Mouse (Mus musculus): ENCODE measurements around the gene Atp1b2. TPM values are rescaled to one million over a fixed set of nuclear protein-coding genes. Genes with fewer than 3 reads are reported as not detected.
A peak's percentile ranks its signal among the peaks of the same experiment; 100 is the strongest.

Atp1b2 gene
- polyA plus RNA-seq, 1 experiment from 2014 or later = 6.0 TPM

DNA sequence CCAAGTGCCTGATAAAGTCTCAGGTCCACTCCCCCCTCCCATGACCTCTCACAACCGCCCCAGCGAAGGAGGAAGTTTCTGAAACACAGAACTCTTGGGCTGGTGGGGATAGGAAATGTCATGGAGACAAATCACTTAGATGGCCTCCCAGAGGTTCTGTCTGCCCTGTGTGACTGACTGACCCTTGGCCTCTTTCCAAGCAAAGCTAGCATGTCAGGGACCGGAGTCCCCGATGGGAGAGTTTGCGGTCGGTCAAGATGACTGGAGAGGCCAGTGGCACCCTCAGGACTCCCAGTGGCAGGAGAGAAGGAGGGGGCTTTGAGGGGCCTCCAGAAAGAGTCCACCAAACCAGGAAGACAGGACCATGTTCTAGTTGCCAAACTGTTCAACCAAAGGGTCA lies 47.0 kb downstream of the Atp1b2 start:
- 28% methylated on average over 6 of the region's 6 CpGs for WGBS
- no peak for DNase-seq (ENCODE audit: low spot score)
- peak overlapping the region; percentile 65 for H3K4me3 ChIP-seq (ENCODE audit: low read depth, low read length)
- H3K9ac ChIP-seq (replicated peaks; ENCODE audit: low read length) = peak overlapping the region; percentile 84
- no peak for ATAC-seq (replicated peaks; ENCODE audit: insufficient number of reproducible peaks, low FRiP score, low TSS enrichment, low read depth)
- peaks cover 2% of the 10 kb centered on the region for H3K36me3 ChIP-seq (replicated peaks; ENCODE audit: control insufficient read depth, insufficient read depth, low read depth, low read length)
- H3K4me2 ChIP-seq (ENCODE audit: low read depth, low read length) = peak overlapping the region; percentile 96
- no peaks in the 10 kb centered on the region for H3K27me3 ChIP-seq (ENCODE audit: control insufficient read depth, insufficient read depth, low read length)
- no peaks in the 10 kb centered on the region for H3K9me3 ChIP-seq (replicated peaks; ENCODE audit: control insufficient read depth, low read length)
- H3K27ac ChIP-seq (replicated peaks; ENCODE audit: low read depth, low read length) = no peak overlapping the region
- peaks cover 14% of the 10 kb centered on the region for H3K4me1 ChIP-seq (ENCODE audit: control insufficient read depth, insufficient read depth, low read length)

DNA sequence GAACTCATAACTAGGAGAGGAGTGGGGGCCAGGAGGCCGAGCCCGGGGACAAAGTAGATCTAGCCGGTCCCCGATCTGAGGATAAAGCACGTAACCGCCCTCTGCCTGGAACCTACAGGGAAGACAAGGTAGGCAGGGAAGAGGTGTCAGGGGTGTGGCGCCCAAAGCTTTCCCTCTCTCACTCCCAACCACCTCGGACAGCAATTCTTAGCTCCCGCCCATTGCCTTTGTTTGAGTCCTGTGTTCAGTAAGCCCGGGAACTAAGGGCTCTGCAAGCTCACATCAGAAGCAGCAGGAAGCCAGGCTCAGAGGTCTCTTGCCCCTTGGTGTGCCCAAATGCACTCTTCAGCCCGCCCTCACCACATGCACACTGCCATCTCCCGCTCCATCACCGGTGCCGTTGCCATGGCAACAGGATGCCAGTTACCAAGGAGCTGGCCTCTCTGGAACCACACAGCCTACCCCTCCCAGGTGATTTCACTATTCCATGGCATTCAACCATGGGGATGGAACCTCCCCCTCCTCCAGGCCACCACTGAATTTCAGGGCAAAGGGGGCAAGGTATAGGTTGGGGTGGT lies 48.3 kb downstream of the Atp1b2 start:
- H3K9ac ChIP-seq (replicated peaks; ENCODE audit: low read length) = no peak overlapping the region; the same call in 1 of the 2 replicates
- peak overlapping the region; percentile 7; the same call in 1 of the 2 replicates for H3K4me3 ChIP-seq (ENCODE audit: low read depth, low read length)
- peaks cover 2% of the 10 kb centered on the region for H3K36me3 ChIP-seq (replicated peaks; ENCODE audit: control insufficient read depth, insufficient read depth, low read depth, low read length)
- no peaks in the 10 kb centered on the region for H3K9me3 ChIP-seq (replicated peaks; ENCODE audit: control insufficient read depth, low read length)
- H3K27me3 ChIP-seq (ENCODE audit: control insufficient read depth, insufficient read depth, low read length) = no peaks in the 10 kb centered on the region
- whole genome bisulfite sequencing = 28% methylated on average over 14 of the region's 14 CpGs
- ATAC-seq (replicated peaks; ENCODE audit: insufficient number of reproducible peaks, low FRiP score, low TSS enrichment, low read depth) (no peak), DNase-seq (ENCODE audit: low spot score) (peak; percentile 59)
- no peak overlapping the region for H3K27ac ChIP-seq (replicated peaks; ENCODE audit: low read depth, low read length)
- peaks cover 14% of the 10 kb centered on the region for H3K4me1 ChIP-seq (ENCODE audit: control insufficient read depth, insufficient read depth, low read length)
- peak overlapping the region; percentile 11; the same call in 1 of the 2 replicates for H3K4me2 ChIP-seq (ENCODE audit: low read depth, low read length)

DNA sequence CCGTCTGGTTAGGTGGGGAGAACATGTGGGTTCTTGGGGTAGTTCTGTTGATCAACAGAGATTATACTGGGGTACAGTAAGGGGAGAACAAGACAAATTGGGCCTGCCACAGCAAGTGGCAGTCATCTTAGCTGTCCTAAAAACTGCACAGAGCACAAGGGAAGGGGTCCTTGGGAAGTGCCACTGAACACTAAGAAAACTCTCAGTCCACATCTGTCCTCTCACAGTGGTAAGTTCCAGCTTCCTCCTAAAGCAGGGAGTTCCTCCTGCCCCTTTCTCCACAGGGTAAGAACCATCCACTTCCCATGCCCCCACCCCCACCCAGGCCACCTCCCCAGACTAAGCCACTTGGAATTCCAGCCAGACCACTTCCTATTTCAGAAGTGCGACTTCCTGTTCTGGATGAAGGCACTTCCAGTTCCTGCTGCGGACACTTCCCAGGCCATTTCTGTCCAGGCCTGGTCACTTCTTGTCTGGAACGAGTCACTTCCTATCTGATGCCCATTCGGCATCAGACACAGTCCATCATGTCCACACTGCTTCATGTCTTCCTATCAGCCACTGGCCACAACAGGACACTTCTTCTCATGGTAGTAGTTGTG lies 51.1 kb downstream of the Atp1b2 start:
- peaks cover 7% of the 10 kb centered on the region for H3K4me1 ChIP-seq (ENCODE audit: control insufficient read depth, insufficient read depth, low read length)
- H3K27me3 ChIP-seq (ENCODE audit: control insufficient read depth, insufficient read depth, low read length) = no peaks in the 10 kb centered on the region
- no peak overlapping the region for H3K4me2 ChIP-seq (ENCODE audit: low read depth, low read length)
- H3K9ac ChIP-seq (replicated peaks; ENCODE audit: low read length) = no peak overlapping the region
- H3K9me3 ChIP-seq (replicated peaks; ENCODE audit: control insufficient read depth, low read length) = no peaks in the 10 kb centered on the region
- no peak for DNase-seq (ENCODE audit: low spot score)
- whole genome bisulfite sequencing = 89% methylated on average over 5 of the region's 5 CpGs
- H3K27ac ChIP-seq (replicated peaks; ENCODE audit: low read depth, low read length) = no peak overlapping the region
- H3K4me3 ChIP-seq (ENCODE audit: low read depth, low read length) = no peak overlapping the region
- ATAC-seq (replicated peaks; ENCODE audit: insufficient number of reproducible peaks, low FRiP score, low TSS enrichment, low read depth) = no peak
- H3K36me3 ChIP-seq (replicated peaks; ENCODE audit: control insufficient read depth, insufficient read depth, low read depth, low read length) = no peaks in the 10 kb centered on the region; the same call in 1 of the 2 replicates

DNA sequence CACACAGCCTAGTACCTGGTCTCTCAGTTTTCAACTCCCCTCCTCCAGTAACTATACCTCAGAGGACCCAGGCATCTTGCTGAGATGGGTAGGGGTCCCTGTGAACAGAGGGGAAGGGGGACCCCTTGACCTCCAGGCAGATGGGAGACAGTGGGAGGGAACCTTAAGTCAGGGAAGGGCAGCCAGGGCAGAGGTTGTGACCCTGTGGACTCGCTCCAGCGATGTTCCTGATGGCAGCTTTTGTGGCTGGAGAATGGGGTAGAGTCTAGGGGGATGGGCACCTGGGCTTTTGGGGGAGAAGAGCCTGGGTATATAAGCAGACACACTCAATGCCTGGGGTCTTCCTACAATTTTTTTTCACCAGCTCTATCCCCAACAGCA lies 52.4 kb downstream of the Atp1b2 start:
- ATAC-seq (replicated peaks; ENCODE audit: insufficient number of reproducible peaks, low FRiP score, low TSS enrichment, low read depth) = no peak; the same call in 1 of the 2 replicates
- H3K4me3 ChIP-seq (ENCODE audit: low read depth, low read length) = no peak overlapping the region
- no peak for DNase-seq (ENCODE audit: low spot score)
- no peak overlapping the region for H3K4me2 ChIP-seq (ENCODE audit: low read depth, low read length)
- H3K27ac ChIP-seq (replicated peaks; ENCODE audit: low read depth, low read length) = no peak overlapping the region; the same call in 1 of the 2 replicates
- H3K27me3 ChIP-seq (ENCODE audit: control insufficient read depth, insufficient read depth, low read length) = no peaks in the 10 kb centered on the region
- 8% methylated on average over 2 of the region's 2 CpGs for WGBS
- H3K9me3 ChIP-seq (replicated peaks; ENCODE audit: control insufficient read depth, low read length) = no peaks in the 10 kb centered on the region
- H3K9ac ChIP-seq (replicated peaks; ENCODE audit: low read length) = no peak overlapping the region; the same call in 1 of the 2 replicates
- H3K4me1 ChIP-seq (ENCODE audit: control insufficient read depth, insufficient read depth, low read length) = peaks cover 7% of the 10 kb centered on the region
- H3K36me3 ChIP-seq (replicated peaks; ENCODE audit: control insufficient read depth, insufficient read depth, low read depth, low read length) = no peaks in the 10 kb centered on the region; the same call in 1 of the 2 replicates

DNA sequence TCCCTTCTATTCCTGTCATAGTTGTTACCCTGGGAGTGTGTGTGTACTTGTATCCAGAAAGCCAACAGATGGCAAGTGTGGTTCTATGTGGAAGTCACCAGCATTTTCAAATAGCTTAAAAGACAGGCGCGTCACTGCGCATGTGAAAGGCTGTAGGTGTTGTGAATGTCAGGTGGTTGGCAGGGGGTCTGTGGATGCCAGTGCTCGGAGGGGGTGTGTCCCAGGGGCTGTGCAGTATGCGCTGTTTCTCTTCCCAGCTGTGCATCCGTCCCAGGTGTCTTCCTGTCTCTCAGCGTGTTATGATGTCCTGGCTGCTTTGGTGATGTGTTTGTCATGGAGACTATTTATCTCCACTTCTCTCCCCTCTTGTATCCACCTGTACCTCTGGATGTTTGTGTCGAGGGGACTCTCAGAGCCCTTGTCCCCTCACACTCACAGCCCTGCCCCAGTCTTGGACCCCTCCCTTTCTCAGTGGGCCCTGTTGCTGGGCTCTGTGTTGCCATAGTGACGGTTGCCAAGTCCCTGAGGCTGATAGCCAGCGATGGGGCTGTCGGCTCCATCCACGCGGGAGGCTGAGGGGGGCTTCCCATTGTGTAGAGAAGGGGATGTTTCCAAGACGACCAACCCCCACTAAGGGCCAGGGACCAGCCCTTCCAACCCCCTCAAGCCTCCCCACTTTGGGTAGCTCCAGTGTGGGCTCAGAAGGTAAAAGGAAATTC lies 53.0 kb downstream of the Atp1b2 start:
- no peak overlapping the region; the same call in 1 of the 2 replicates for H3K9ac ChIP-seq (replicated peaks; ENCODE audit: low read length)
- peaks cover 4% of the 10 kb centered on the region for H3K4me1 ChIP-seq (ENCODE audit: control insufficient read depth, insufficient read depth, low read length)
- no peaks in the 10 kb centered on the region for H3K27me3 ChIP-seq (ENCODE audit: control insufficient read depth, insufficient read depth, low read length)
- H3K27ac ChIP-seq (replicated peaks; ENCODE audit: low read depth, low read length) = no peak overlapping the region
- DNase-seq (ENCODE audit: low spot score) = peak; percentile 76
- H3K9me3 ChIP-seq (replicated peaks; ENCODE audit: control insufficient read depth, low read length) = no peaks in the 10 kb centered on the region
- no peaks in the 10 kb centered on the region; the same call in 1 of the 2 replicates for H3K36me3 ChIP-seq (replicated peaks; ENCODE audit: control insufficient read depth, insufficient read depth, low read depth, low read length)
- no peak overlapping the region for H3K4me2 ChIP-seq (ENCODE audit: low read depth, low read length)
- peak; percentile 56 for ATAC-seq (replicated peaks; ENCODE audit: insufficient number of reproducible peaks, low FRiP score, low TSS enrichment, low read depth)
- 21% methylated on average over 14 of the region's 14 CpGs for whole genome bisulfite sequencing
- H3K4me3 ChIP-seq (ENCODE audit: low read depth, low read length) = no peak overlapping the region

DNA sequence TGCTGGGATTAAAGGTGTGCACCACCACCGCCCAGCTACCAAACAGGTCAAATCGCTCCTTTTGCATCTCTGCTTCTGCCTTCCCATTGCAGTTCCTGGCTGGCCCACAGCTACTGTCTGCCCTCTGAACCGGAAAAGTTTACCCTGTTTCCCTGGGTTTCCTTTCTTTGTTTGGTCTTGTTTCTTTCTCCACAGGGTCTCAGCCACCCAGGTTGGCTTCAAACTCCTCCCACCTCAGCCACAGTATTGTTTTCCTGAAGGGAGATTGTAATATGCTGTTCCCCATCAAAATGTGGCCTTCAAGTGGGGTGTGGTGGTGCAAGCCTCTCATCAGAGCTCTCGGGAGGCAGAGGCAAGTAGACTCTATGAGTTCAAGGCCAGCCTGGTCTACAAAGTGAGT lies 54.4 kb downstream of the Atp1b2 start:
- WGBS = 61% methylated on average over 4 of the region's 4 CpGs
- Histone ChIP-seq H3K36me3 (replicated peaks; ENCODE audit: control insufficient read depth, insufficient read depth, low read depth, low read length) (no peaks in the 10 kb centered on the region; the same call in 1 of the 2 replicates), H3K4me3 (ENCODE audit: low read depth, low read length) (no peak overlapping the region), H3K27me3 (ENCODE audit: control insufficient read depth, insufficient read depth, low read length) (no peaks in the 10 kb centered on the region), H3K4me1 (ENCODE audit: control insufficient read depth, insufficient read depth, low read length) (no peaks in the 10 kb centered on the region; the same call in 1 of the 2 replicates), H3K27ac (replicated peaks; ENCODE audit: low read depth, low read length) (no peak overlapping the region), H3K9ac (replicated peaks; ENCODE audit: low read length) (no peak overlapping the region), H3K4me2 (ENCODE audit: low read depth, low read length) (no peak overlapping the region), H3K9me3 (replicated peaks; ENCODE audit: control insufficient read depth, low read length) (no peaks in the 10 kb centered on the region)
- DNase-seq (ENCODE audit: low spot score) = no peak
- ATAC-seq (replicated peaks; ENCODE audit: insufficient number of reproducible peaks, low FRiP score, low TSS enrichment, low read depth) = no peak
